Mouse (Mus musculus): Measurements from ENCODE around the gene Kmt2a. TPM values are rescaled to one million over a fixed set of nuclear protein-coding genes. Genes with fewer than 3 reads are reported as not detected.

The Kmt2a gene
- 10 to 100 TPM; 50.5 to 54.6 TPM for total RNA-seq (2021)
- long read RNA-seq, partial matches to known transcripts, result 1 of 10 reads
- long read RNA-seq, other reads (novel, unspliced or antisense), result 9 of 10 reads

- peak; percentile 100 for DNase-seq (ENCODE audit: low spot score in 2 of 2)
Measured at GRCm38 (mm10) chr9:44881221-44881871, at the start of gene Kmt2a. TSS of gene Kmt2a (minus strand) at chr9:44881296.

GRCm38 (mm10) chr9:44921543-44921942 is 40.4 kb upstream of the Kmt2a start:
- DNase-seq (ENCODE audit: low spot score in 2 of 2), result no peak

- no peak for DNase-seq (ENCODE audit: low spot score in 2 of 2)
Measured at GRCm38 (mm10) chr9:44921123-44921468, 40.0 kb upstream of the Kmt2a start.

GRCm38 (mm10) chr9:44920374-44921122 is 39.5 kb upstream of the Kmt2a start, which contains the start of gene Atp5l:
TSS of gene Atp5l (minus strand) at chr9:44920742.
- peak; percentile 78 to 87 for DNase-seq (ENCODE audit: low spot score in 2 of 2)

- no peak for DNase-seq (ENCODE audit: low spot score in 2 of 2)
Measured at GRCm38 (mm10) chr9:44919606-44920005, 38.5 kb upstream of the Kmt2a start.

- peak; percentile 36 to 48 for DNase-seq (ENCODE audit: low spot score in 2 of 2)
Measured at GRCm38 (mm10) chr9:44916196-44916595, 35.1 kb upstream of the Kmt2a start.

- DNase-seq (ENCODE audit: low spot score in 2 of 2), result no peak
Measured at GRCm38 (mm10) chr9:44914706-44915105, 33.6 kb upstream of the Kmt2a start.

GRCm38 (mm10) chr9:44911365-44911764 is 30.3 kb upstream of the Kmt2a start:
- DNase-seq (ENCODE audit: low spot score in 2 of 2), result no peak

- peak in 1 of 2 experiments; percentile 19 for DNase-seq (ENCODE audit: low spot score in 2 of 2)
Measured at GRCm38 (mm10) chr9:44905620-44906019, 24.5 kb upstream of the Kmt2a start.

GRCm38 (mm10) chr9:44904964-44905363 is 23.9 kb upstream of the Kmt2a start:
- peak; percentile 43 to 55 for DNase-seq (ENCODE audit: low spot score in 2 of 2)

GRCm38 (mm10) chr9:44903856-44904255 is 22.8 kb upstream of the Kmt2a start:
- DNase-seq (ENCODE audit: low spot score in 2 of 2), result no peak

GRCm38 (mm10) chr9:44900402-44900801 is 19.3 kb upstream of the Kmt2a start:
- DNase-seq (ENCODE audit: low spot score in 2 of 2), result no peak

- DNase-seq (ENCODE audit: low spot score in 2 of 2), result no peak
Measured at GRCm38 (mm10) chr9:44899716-44900115, 18.6 kb upstream of the Kmt2a start.

- no peak for DNase-seq (ENCODE audit: low spot score in 2 of 2)
Measured at GRCm38 (mm10) chr9:44897024-44897423, 15.9 kb upstream of the Kmt2a start.

GRCm38 (mm10) chr9:44892664-44893063 is 11.6 kb upstream of the Kmt2a start:
- no peak for DNase-seq (ENCODE audit: low spot score in 2 of 2)

GRCm38 (mm10) chr9:44891210-44891609 is 10.1 kb upstream of the Kmt2a start:
- DNase-seq (ENCODE audit: low spot score in 2 of 2), result no peak

GRCm38 (mm10) chr9:44890122-44890521 is 9.0 kb upstream of the Kmt2a start:
- no peak for DNase-seq (ENCODE audit: low spot score in 2 of 2)

GRCm38 (mm10) chr9:44888114-44888624 is 7.1 kb upstream of the Kmt2a start:
- no peak for DNase-seq (ENCODE audit: low spot score in 2 of 2)

- peak; percentile 60 to 64 for DNase-seq (ENCODE audit: low spot score in 2 of 2)
Measured at GRCm38 (mm10) chr9:44882981-44883569, 2.0 kb upstream of the Kmt2a start.

GRCm38 (mm10) chr9:44882436-44882980 is 1.4 kb upstream of the Kmt2a start:
- peak; percentile 60 to 67 for DNase-seq (ENCODE audit: low spot score in 2 of 2)

GRCm38 (mm10) chr9:44881941-44882435 is 892 bp upstream of the Kmt2a start:
- DNase-seq (ENCODE audit: low spot score in 2 of 2), result peak; percentile 72 to 81

Measured in layer of hippocampus, postnatal 10 days (tissue).